Mouse (Mus musculus): Measurements from ENCODE around the gene Gtpbp3.

The Gtpbp3 gene

GRCm38 (mm10) chr8:71497077-71497645 lies 9.3 kb downstream of the Gtpbp3 start:
- DNase-seq (ENCODE audit: low read depth, low spot score): no peak

DNA sequence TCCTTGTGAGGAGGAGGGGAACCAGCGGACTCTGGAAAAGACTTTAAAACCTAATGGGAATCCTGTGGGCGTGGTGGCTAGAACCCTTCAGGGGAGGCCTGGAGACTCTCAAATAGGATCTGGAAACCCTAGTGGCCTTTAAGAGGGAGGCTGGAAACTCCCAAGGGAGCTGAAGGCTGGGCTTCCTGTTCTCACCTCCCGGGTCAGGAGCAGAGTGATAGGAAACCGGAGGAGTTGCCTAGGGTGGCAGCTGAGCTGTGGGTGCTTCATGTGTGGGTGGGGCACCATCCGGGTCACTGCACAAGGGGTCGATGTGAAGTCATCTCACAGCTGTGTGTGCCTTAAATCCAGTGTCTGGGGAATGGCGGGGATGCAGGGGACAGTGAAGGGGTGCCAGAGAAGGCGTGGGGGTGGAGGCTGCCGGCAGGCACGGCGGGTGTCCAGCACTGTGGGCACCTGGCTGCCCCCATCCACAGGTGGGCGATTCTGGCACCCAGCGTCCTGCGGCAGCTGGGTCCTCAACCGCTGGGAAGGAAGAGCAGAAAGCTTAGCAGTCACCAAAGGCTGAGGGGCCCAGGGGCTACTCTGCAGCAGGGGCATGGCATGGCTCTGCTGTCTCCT lies 10.1 kb downstream of the Gtpbp3 start:
- DNase-seq (ENCODE audit: low read depth, low spot score): peak; percentile 67

DNA sequence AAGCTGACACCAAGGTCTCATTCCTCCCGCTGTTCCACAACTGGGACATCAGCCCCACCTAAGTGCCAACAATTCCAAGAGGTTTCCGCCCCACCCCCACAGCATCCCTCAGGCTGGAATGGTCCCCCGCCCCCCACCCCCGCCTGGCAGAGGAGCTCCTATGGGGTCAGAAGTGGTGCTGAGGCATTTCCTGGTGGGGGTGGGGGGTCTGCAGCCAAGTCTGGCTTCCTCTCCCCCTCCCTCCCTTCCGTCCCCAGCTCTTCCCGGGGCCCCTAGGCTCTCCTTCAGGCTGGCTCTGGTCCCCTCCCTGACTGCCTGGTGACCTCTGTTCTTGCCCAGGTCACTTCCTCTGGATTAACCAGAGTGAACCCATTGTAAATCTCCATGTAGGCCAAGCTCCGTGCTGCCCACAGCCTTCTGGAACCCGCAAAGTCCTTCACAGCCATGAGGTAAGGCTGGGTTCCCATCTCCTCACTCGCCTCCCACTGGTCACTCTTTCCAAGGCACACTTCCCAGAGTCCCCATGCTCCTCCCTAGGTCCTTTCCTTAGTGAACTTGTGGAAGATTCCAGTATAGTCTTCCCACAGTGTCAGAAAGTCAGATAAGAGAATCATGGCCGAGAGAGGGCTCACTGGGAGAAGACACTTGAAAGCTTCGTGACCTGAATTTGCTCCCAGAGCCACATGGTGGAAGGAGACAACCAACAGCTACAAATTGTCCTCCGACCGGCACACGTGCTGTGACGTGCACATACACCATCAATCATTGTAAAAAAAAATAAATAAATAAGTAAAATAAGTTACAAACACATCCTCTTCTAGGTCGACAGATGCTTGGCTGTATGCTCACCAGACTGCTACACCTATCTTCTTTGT lies 11.2 kb downstream of the Gtpbp3 start:
- peak; percentile 76 for DNase-seq (ENCODE audit: low read depth, low spot score)

DNA sequence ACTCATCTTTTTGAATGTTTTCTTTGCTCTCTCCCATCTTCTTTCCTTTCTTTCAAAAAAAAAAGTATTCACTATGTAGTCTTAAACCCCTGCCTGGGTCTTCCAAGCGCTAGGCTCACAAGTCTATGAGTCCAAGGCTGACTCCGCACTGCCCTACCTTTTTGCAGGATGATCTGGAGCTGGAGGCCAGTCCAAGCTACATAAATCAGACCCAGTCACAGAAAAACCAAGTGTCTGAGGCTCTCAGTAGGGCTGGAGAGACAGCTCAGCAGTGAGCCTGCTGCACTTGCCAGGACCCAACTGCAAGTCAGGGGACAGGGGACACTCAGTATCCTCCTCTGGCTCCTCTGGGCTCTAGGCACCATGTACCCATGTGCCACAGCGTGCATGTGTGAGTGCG lies 16.4 kb downstream of the Gtpbp3 start:
- DNase-seq (ENCODE audit: low read depth, low spot score): no peak

GRCm38 (mm10) chr8:71505326-71505725 lies 17.4 kb downstream of the Gtpbp3 start:
- no peak for DNase-seq (ENCODE audit: low read depth, low spot score)

- no peak for DNase-seq (ENCODE audit: low read depth, low spot score)
Observed at GRCm38 (mm10) chr8:71505979-71506378, 18.1 kb downstream of the Gtpbp3 start.

GRCm38 (mm10) chr8:71507589-71508104 lies 19.7 kb downstream of the Gtpbp3 start:
- DNase-seq (ENCODE audit: low read depth, low spot score): peak; percentile 94

DNA sequence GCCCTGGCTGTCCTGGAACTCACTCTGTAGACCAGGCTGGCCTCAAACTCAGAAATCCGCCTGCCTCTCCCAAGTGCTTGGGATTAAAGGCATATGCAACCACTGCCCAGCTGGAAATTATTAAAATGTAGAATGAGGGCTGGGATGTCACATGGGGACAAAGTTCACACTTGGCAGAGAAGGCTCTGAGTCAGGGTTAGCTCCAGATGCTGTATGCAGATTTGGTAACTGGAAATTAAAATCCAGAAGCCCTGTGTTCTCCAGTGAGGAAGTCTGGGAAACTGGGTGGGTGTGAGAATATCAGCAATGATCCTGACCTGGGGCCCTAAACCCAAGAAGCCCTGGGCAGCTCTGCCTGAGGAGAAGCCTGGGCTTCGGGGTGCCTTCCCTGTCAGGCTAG lies 21.4 kb downstream of the Gtpbp3 start:
- DNase-seq (ENCODE audit: low read depth, low spot score): no peak

GRCm38 (mm10) chr8:71511644-71512043 lies 23.7 kb downstream of the Gtpbp3 start, which contains the start of gene Plvap:
Gene Plvap (minus strand): TSS chr8:71511752.
- no peak for DNase-seq (ENCODE audit: low read depth, low spot score)

GRCm38 (mm10) chr8:71513018-71513754 lies 25.3 kb downstream of the Gtpbp3 start:
- no peak for DNase-seq (ENCODE audit: low read depth, low spot score)

DNA sequence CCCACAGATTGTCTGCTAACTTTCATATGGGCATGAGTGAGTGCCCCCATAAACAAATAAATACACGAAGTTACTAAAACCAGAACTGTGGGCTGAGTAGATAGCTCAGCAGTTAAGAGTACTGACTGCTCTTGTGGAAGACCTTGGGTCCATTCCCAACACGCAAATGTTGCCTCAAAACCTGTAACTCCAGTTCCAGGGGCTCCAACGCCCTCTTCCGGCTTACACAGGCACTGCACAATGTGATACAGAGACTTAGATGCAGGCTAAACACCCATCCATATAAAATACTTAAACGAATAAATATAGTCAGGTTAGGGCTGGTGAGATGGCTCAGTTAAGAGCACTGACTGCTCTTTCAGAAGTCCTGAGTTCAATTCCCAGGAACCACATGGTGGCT lies 27.1 kb downstream of the Gtpbp3 start:
- DNase-seq (ENCODE audit: low read depth, low spot score): peak; percentile 67

DNA sequence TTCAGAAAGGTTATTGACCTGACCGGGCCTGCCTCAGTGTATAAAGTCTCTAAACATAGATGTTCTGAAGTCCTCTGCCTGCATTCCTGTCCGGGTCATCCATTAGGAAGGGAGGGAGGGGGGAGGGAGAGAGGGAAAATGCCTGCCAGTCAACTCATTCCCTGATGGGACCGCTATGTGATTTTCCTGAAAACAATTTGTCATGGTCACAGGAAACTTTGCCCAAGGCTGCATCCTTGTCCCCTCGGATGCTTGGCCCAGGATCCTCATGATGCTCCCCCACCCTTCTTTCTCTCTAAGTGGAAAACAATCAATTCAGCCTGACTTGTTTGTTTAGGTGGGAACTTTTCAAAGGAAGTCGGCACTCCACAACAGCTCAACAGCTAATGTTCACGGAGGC lies 28.9 kb downstream of the Gtpbp3 start:
- no peak for DNase-seq (ENCODE audit: low read depth, low spot score)

DNA sequence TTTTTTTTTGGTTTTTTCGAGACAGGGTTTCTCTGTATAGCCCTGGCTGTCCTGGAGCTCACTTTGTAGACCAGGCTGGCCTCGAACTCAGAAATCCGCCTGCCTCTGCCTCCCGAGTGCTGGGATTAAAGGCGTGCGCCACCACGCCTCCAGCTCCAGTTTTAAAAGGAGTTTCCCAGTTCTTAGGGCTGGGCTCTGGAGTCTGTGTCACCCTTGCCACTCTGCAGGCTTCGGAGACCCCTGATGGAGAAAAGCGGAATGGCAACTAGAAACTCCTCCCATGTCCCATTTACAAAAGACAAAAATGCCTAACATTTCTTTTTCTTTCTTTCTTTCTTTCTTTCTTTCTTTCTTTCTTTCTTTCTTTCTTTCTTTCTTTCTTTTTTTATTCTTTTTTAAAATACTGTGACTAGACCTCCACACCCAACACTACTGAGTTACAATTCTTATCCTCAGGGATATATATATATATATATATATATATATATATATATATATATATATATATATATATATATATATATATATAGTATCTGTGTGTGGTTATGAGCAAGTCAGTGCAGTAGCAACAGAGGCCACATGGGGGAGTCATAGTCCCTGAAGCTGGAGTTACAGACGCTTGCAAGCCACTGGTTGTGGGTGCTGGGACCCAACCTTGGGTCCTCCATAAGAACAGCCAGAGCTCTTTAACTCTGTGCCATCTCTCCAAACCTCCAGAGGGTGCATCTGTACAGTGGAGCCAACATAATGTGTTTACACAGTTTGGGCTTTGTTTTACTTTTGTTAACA lies 31.3 kb downstream of the Gtpbp3 start:
- DNase-seq (ENCODE audit: low read depth, low spot score): peak; percentile 78

- peak; percentile 98 for DNase-seq (ENCODE audit: low read depth, low spot score)
Observed at GRCm38 (mm10) chr8:71521634-71522033, 33.7 kb downstream of the Gtpbp3 start.

DNA sequence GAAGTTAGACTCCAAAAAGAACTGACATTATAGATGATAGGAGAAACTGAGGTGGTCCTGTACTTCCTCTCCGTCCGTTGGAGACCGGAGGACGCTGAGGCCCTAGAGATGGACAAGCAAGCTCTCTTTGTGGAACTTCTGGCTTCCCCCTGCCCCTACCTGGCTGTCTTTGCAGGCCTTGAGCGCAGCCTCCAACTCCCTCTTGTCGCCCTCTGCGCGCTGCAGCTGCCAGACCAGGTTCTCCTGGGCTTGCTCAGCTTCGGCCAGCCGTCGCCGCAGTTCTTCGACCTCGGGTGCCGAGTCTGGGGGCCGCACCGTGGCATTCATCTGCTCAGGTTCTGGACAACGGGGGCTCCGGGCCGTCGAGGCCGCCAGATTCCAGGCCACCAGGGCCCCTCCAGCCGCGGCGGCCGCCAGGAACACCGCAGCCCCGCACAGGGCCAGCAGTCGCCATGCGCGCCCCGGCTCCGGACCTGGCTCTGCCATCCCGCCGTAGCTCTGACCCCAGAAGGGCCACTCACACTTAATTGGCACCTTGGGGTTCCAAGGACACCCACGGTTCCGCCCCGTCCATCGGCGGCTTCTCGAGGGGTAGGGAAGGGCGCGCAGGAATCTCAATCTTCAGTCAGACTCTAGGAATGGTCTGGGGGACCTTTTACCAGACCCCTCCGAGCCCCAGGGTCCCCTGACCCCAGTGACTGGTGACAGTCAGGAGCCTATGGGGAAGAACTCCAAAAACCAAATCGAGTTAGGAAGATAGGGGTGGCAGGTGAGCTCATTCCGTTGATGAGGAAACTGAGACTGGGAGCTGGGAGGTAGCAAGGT lies 37.5 kb downstream of the Gtpbp3 start, which contains the start of gene Ccdc194:
Ccdc194 (minus strand) TSS at position 486 of the 825 bp plus-strand sequence.
- DNase-seq (ENCODE audit: low read depth, low spot score): no peak

GRCm38 (mm10) chr8:71526272-71526671 lies 38.4 kb downstream of the Gtpbp3 start:
- peak; percentile 98 for DNase-seq (ENCODE audit: low read depth, low spot score)

- no peak for DNase-seq (ENCODE audit: low read depth, low spot score)
Observed at GRCm38 (mm10) chr8:71527162-71527870, 39.4 kb downstream of the Gtpbp3 start.

GRCm38 (mm10) chr8:71528362-71529073 lies 40.6 kb downstream of the Gtpbp3 start:
- peak; percentile 76 for DNase-seq (ENCODE audit: low read depth, low spot score)
